Mouse (Mus musculus) neural tube, embryonic 11.5 days (tissue): ENCODE results near the gene Gm48552. TPM values are rescaled to one million over a fixed set of nuclear protein-coding genes. Genes with fewer than 3 reads are reported as not detected.

ENCODE experiments used
- ATAC-seq: fragments of 200-750 bp; cut with Nextera tagmentation; 2 replicates; pipeline ENCODE4 v1.8.0; 2017; ENCODE audit warnings: moderate number of reproducible peaks, mild to moderate bottlenecking, moderate TSS enrichment, moderate library complexity; ENCODE audit not compliant: insufficient read depth, low FRiP score, low TSS enrichment
- DNase-seq: peaks from one replicate; pipeline ENCODE4 v3.0.0-alpha.2; 2015; ENCODE audit warnings: low spot score
- H3K27ac ChIP-seq: fragments of 300-500 bp; sonication (generic); 2 replicates; pipeline ENCODE4 v1.5.1; 2014; ENCODE audit warnings: low read depth, mild to moderate bottlenecking, low read length
- H3K27me3 ChIP-seq: fragments of 300-500 bp; sonication (generic); 2 replicates; pipeline ENCODE4 v1.6.1; 2014; ENCODE audit warnings: mild to moderate bottlenecking, low read length, mixed read lengths; ENCODE audit not compliant: control insufficient read depth, insufficient read depth
- H3K36me3 ChIP-seq: fragments of 300-500 bp; sonication (generic); 2 replicates; pipeline ENCODE4 v1.6.1; 2014; ENCODE audit warnings: mild to moderate bottlenecking, low read length, moderate library complexity, mixed read lengths; ENCODE audit not compliant: control insufficient read depth, insufficient read depth
- H3K4me1 ChIP-seq: fragments of 300-500 bp; sonication (generic); 2 replicates; pipeline ENCODE4 v1.6.1; 2014; ENCODE audit warnings: low read length, mixed read lengths; ENCODE audit not compliant: control insufficient read depth, insufficient read depth
- H3K4me2 ChIP-seq: fragments of 300-500 bp; sonication (generic); 2 replicates; pipeline ENCODE4 v1.6.1; 2014; ENCODE audit warnings: low read depth, mild to moderate bottlenecking, moderate library complexity
- H3K4me3 ChIP-seq: fragments of 300-500 bp; sonication (generic); 2 replicates; pipeline ENCODE4 v1.5.1; 2014; ENCODE audit warnings: low read depth, low read length
- H3K9ac ChIP-seq: fragments of 300-500 bp; sonication (generic); 2 replicates; pipeline ENCODE4 v1.6.1; 2014; ENCODE audit warnings: mild to moderate bottlenecking, low read length
- H3K9me3 ChIP-seq: fragments of 300-500 bp; sonication (generic); 2 replicates; pipeline ENCODE4 v1.6.1; 2016; ENCODE audit warnings: low read length; ENCODE audit not compliant: control insufficient read depth
- WGBS: fragments of 180-500 bp; shearing (Covaris S2); extraction: QIAGEN DNeasy Blood & Tissue Kit; methylation state at CpG from one replicate; pipeline ENCODE4 v1.1.7; 2014; 5-methylcytosine and 5-hydroxymethylcytosine counted together
- polyA plus RNA-seq: library from polyadenylated mRNA; unstranded; fragments of >200 nt; fragmentation: Nextera tagmentation; extraction: Ambion mirVana; gene quantifications from 2 replicates; pipeline ENCODE4 v1.2.1, GENCODE M21; 2014

Gm48552 gene
- polyA plus RNA-seq, 1 experiment from 2014 or later, result 1.3 TPM

GRCm38 (mm10) chr10:81410350-81410749 is 21.5 kb downstream of the Gm48552 start:
- ATAC-seq (no peak), DNase-seq (no peak)
- 0 out of 2 replicates have a peak overlapping the region, but pooled peaks have one; percentile 7 for H3K4me2 ChIP-seq
- 65% methylated on average over 4 of the region's 4 CpGs for WGBS
- H3K4me3 ChIP-seq, result no peak overlapping the region
- H3K9me3 ChIP-seq, result no peaks in the 10 kb centered on the region
- H3K9ac ChIP-seq, result no peak overlapping the region
- H3K27ac ChIP-seq, result peak overlapping the region; percentile 56; the same call in 1 of the 2 replicates
- H3K27me3 ChIP-seq, result peaks cover 17% of the 10 kb centered on the region
- no peaks in the 10 kb centered on the region for H3K36me3 ChIP-seq
- peaks cover 53% of the 10 kb centered on the region for H3K4me1 ChIP-seq

DNA sequence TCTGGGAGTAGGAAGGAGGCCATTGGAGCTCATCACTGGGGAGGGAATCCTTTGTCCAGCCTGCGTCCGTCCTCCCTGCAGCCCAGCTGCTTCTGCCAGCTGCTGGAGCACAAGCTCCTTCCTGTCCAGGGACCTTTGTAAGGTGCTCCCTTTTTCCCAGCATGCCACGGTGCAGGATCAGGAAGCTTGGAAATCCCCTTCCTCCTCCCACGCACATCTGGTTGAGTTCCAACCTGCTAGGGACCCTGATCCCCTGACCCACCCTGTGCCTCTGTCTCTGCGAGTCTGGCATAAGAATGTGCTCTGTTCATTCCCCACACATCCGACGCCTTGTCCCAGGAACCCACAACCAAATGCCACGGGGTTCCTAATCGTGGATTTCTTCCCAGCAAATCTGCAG is 22.2 kb downstream of the Gm48552 start:
- Histone ChIP-seq H3K27me3 (peaks cover 17% of the 10 kb centered on the region), H3K27ac (no peak overlapping the region), H3K4me2 (0 out of 2 replicates have a peak overlapping the region, but pooled peaks have one; percentile 4), H3K4me1 (peaks cover 53% of the 10 kb centered on the region), H3K9me3 (no peaks in the 10 kb centered on the region), H3K36me3 (no peaks in the 10 kb centered on the region), H3K4me3 (no peak overlapping the region), H3K9ac (no peak overlapping the region)
- no peak for ATAC-seq
- DNase-seq, result no peak
- WGBS, result 81% methylated on average over 9 of the region's 9 CpGs

GRCm38 (mm10) chr10:81411471-81412400 is 22.9 kb downstream of the Gm48552 start:
- Histone ChIP-seq H3K4me2 (no peak overlapping the region), H3K9ac (no peak overlapping the region; the same call in none of the 2 replicates), H3K4me3 (no peak overlapping the region), H3K4me1 (peaks cover 53% of the 10 kb centered on the region), H3K27ac (peak overlapping the region; percentile 39; the same call in 1 of the 2 replicates), H3K9me3 (no peaks in the 10 kb centered on the region), H3K36me3 (no peaks in the 10 kb centered on the region), H3K27me3 (peaks cover 10% of the 10 kb centered on the region)
- ATAC-seq (no peak), DNase-seq (no peak)
- WGBS, result 74% methylated on average over 17 of the region's 18 CpGs

DNA sequence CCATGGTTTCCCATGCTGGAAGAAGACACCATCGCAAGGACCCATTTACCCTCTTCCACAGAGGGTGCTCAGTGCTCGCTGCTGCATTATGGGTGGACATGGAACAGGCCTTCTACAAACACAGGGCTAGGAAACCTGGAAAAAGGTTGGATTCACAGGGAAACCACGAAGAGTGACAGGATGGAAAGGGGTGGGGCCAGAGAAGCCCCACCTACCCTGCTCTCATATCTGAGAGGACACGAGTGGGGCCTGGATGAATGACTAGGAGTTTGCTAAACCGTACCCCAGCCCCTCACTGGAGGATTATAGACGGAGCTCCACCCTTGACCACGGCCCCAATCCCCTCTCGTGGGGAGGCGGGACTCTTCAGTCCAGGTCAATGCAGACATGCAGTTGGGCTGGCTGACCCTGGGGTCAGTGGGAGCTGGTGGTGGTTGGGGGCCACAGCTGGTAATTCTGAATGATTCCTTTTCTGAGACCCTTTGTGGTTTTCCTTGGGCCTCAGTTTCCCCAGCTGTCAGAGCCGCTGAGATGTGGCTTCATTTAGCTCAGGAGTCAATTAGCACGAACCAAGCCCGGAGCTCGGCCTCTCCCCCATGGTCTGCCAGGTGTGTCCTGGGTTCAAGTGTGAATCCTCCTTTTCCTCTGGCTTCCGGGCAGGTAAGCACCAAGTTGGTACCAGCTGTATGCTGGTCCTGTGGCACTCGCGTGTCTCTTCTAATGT is 23.9 kb downstream of the Gm48552 start:
- WGBS, result 80% methylated on average over 16 of the region's 16 CpGs
- no peak for DNase-seq
- H3K4me2 ChIP-seq, result no peak overlapping the region
- no peaks in the 10 kb centered on the region for H3K9me3 ChIP-seq
- no peak overlapping the region; the same call in 1 of the 2 replicates for H3K27ac ChIP-seq
- H3K36me3 ChIP-seq, result no peaks in the 10 kb centered on the region
- H3K9ac ChIP-seq, result no peak overlapping the region
- peaks cover 49% of the 10 kb centered on the region for H3K4me1 ChIP-seq
- no peak for ATAC-seq
- no peak overlapping the region for H3K4me3 ChIP-seq
- peaks cover 5% of the 10 kb centered on the region; the same call in 1 of the 2 replicates for H3K27me3 ChIP-seq

- Histone ChIP-seq H3K9ac (peak overlapping the region; percentile 39), H3K4me1 (peaks cover 45% of the 10 kb centered on the region), H3K9me3 (no peaks in the 10 kb centered on the region), H3K4me2 (peak overlapping the region; percentile 5; the same call in 1 of the 2 replicates), H3K4me3 (no peak overlapping the region), H3K27me3 (no peaks in the 10 kb centered on the region), H3K27ac (no peak overlapping the region), H3K36me3 (no peaks in the 10 kb centered on the region)
- DNase-seq (peak; percentile 77), ATAC-seq (no peak)
- 23% methylated on average over 26 of the region's 26 CpGs for WGBS
Observed at GRCm38 (mm10) chr10:81413310-81414261, 24.8 kb downstream of the Gm48552 start.

GRCm38 (mm10) chr10:81414682-81415081 is 25.9 kb downstream of the Gm48552 start:
- peak overlapping the region; percentile 23; the same call in 1 of the 2 replicates for H3K27ac ChIP-seq
- DNase-seq (peak; percentile 72), ATAC-seq (no peak)
- no peaks in the 10 kb centered on the region for H3K27me3 ChIP-seq
- no peaks in the 10 kb centered on the region for H3K36me3 ChIP-seq
- H3K4me3 ChIP-seq, result no peak overlapping the region
- H3K9me3 ChIP-seq, result no peaks in the 10 kb centered on the region
- H3K4me1 ChIP-seq, result peaks cover 42% of the 10 kb centered on the region
- no peak overlapping the region for H3K9ac ChIP-seq
- H3K4me2 ChIP-seq, result peak overlapping the region; percentile 5; the same call in 1 of the 2 replicates

GRCm38 (mm10) chr10:81415146-81415545 is 26.3 kb downstream of the Gm48552 start:
- Histone ChIP-seq H3K4me1 (peaks cover 40% of the 10 kb centered on the region), H3K4me2 (no peak overlapping the region), H3K9me3 (no peaks in the 10 kb centered on the region), H3K27me3 (no peaks in the 10 kb centered on the region), H3K4me3 (no peak overlapping the region), H3K27ac (no peak overlapping the region), H3K36me3 (no peaks in the 10 kb centered on the region), H3K9ac (no peak overlapping the region)
- WGBS, result 80% methylated on average over 5 of the region's 5 CpGs
- ATAC-seq, result no peak
- no peak for DNase-seq
